Mouse (Mus musculus) embryonic facial prominence, embryonic 15.5 days (tissue): ENCODE data around the gene Poc1b. TPM values are rescaled to one million over a fixed set of nuclear protein-coding genes. Genes with fewer than 3 reads are reported as not detected.
A peak's percentile ranks its signal among the peaks of the same experiment; 100 is the strongest.

Source experiments
- ATAC-seq: fragments of 200-750 bp; cut with Nextera tagmentation; 2 replicates; pipeline ENCODE4 v1.8.0; 2017; ENCODE audit warnings: low read depth, moderate TSS enrichment; ENCODE audit not compliant: insufficient number of reproducible peaks, low FRiP score, low TSS enrichment
- H3K27ac ChIP-seq: fragments of 300-500 bp; sonication (generic); replicated peaks from 2 replicates; pipeline ENCODE4 v1.5.1; 2015; ENCODE audit warnings: mild to moderate bottlenecking, inconsistent platforms
- H3K27me3 ChIP-seq: fragments of 300-500 bp; sonication (generic); 2 replicates; pipeline ENCODE4 v1.6.1; 2015; ENCODE audit warnings: inconsistent platforms
- H3K36me3 ChIP-seq: fragments of 300-500 bp; sonication (generic); 2 replicates; pipeline ENCODE4 v1.6.1; 2015; ENCODE audit warnings: mild to moderate bottlenecking, inconsistent platforms
- H3K4me1 ChIP-seq: fragments of 300-500 bp; sonication (generic); 2 replicates; pipeline ENCODE4 v1.6.1; 2015; ENCODE audit warnings: inconsistent platforms
- H3K4me2 ChIP-seq: fragments of 300-500 bp; sonication (generic); replicated peaks from 2 replicates; pipeline ENCODE4 v1.6.1; 2015; ENCODE audit warnings: mild to moderate bottlenecking, inconsistent platforms
- H3K4me3 ChIP-seq: fragments of 300-500 bp; sonication (generic); replicated peaks from 2 replicates; pipeline ENCODE4 v1.5.1; 2015; ENCODE audit warnings: mild to moderate bottlenecking, inconsistent platforms
- H3K9ac ChIP-seq: fragments of 300-500 bp; sonication (generic); 2 replicates; pipeline ENCODE4 v1.6.1; 2015; ENCODE audit warnings: inconsistent platforms
- H3K9me3 ChIP-seq: fragments of 300-500 bp; sonication (generic); replicated peaks from 2 replicates; pipeline ENCODE4 v1.6.1; 2016; ENCODE audit warnings: inconsistent platforms
- WGBS: fragments of 180-500 bp; shearing (Covaris S2); methylation state at CpG from one replicate; pipeline ENCODE4 v1.1.7; 2015; 5-methylcytosine and 5-hydroxymethylcytosine counted together
- polyA plus RNA-seq: library from polyadenylated mRNA; unstranded; fragments of >200 nt; fragmentation: Nextera tagmentation; extraction: Ambion mirVana; gene quantifications from 2 replicates; pipeline ENCODE4 v1.2.1, GENCODE M21; 2015

Poc1b gene
- polyA plus RNA-seq: 16.9 and 20.5 TPM in 2 replicates

- Histone ChIP-seq H3K4me1 (peaks cover 17% of the 10 kb centered on the region), H3K4me2 (peak within 1 kb of the TSS; percentile 95), H3K9ac (peak within 1 kb of the TSS; percentile 78), H3K27ac (peak within 1 kb of the TSS; percentile 90), H3K36me3 (peaks cover 13% of the 10 kb centered on the region), H3K27me3 (no peaks in the 10 kb centered on the region), H3K4me3 (peak within 1 kb of the TSS; percentile 96), H3K9me3 (no peaks in the 10 kb centered on the region)
- under 1% methylated on average over 105 of the region's 106 CpGs for whole genome bisulfite sequencing
- peak; percentile 93 for ATAC-seq
These were observed at the start of gene Poc1b for GRCm38 (mm10) chr10:99106703-99107631. Poc1b (plus strand) TSS chr10:99107036.

- Histone ChIP-seq H3K27me3 (no peaks in the 10 kb centered on the region), H3K9me3 (no peaks in the 10 kb centered on the region), H3K36me3 (no peaks in the 10 kb centered on the region), H3K9ac (no peak overlapping the region), H3K4me3 (no peak overlapping the region), H3K4me2 (no peak overlapping the region), H3K27ac (no peak overlapping the region), H3K4me1 (no peaks in the 10 kb centered on the region)
- no peak for ATAC-seq
- 90% methylated on average over 7 of the region's 7 CpGs for WGBS
These were observed 46.2 kb upstream of the Poc1b start for GRCm38 (mm10) chr10:99060588-99060987.

DNA sequence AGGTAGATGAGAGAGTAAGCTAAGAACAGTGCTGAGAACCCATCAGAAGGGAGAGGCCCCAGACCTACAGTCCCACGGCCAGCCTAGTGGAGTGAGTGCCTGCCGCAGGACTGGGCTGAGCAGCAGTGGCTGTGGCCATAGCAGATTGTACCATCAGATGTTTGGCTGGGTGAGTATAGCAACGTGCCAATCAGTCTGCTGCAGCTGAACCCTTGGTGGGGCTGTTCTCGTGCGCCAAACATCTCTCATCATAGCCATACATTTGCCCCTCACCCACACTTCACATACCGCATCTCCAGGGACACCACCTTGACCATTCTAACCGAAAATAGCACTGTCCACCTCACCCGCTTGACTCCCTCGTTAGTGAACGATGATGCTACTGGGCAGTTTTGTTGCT is 45.4 kb upstream of the Poc1b start:
- no peak for ATAC-seq

DNA sequence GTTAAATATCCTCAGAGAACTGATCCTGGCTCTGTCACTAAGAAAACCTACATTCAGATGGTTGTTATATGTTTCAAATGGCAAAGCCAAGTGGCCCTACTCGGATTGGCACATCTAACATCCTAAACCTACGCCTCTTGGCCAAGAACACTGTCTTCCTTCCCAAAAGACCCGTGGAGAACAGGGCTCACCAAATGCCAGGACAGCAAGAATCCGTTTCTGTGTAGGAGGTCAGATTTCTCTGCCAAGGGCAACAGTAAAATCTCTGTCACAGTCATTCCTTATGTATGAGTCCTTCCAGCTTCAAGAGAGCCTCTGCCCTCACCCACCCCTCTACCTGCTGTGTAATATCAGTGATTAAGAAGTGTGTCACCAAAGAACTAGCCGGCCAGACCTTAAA is 44.3 kb upstream of the Poc1b start:
- H3K9ac ChIP-seq: no peak overlapping the region
- H3K4me1 ChIP-seq: no peaks in the 10 kb centered on the region
- H3K36me3 ChIP-seq: no peaks in the 10 kb centered on the region
- H3K4me2 ChIP-seq: no peak overlapping the region
- ATAC-seq: no peak
- no peak overlapping the region for H3K4me3 ChIP-seq
- no peaks in the 10 kb centered on the region for H3K9me3 ChIP-seq
- no peak overlapping the region for H3K27ac ChIP-seq
- WGBS: 74% methylated on average over 5 of the region's 5 CpGs
- no peaks in the 10 kb centered on the region for H3K27me3 ChIP-seq

More for the DNA sequence above, 45.4 kb upstream of the Poc1b start:
- Histone ChIP-seq H3K4me2 (no peak overlapping the region), H3K4me1 (no peaks in the 10 kb centered on the region), H3K9me3 (no peaks in the 10 kb centered on the region), H3K27ac (no peak overlapping the region), H3K4me3 (no peak overlapping the region), H3K27me3 (no peaks in the 10 kb centered on the region), H3K36me3 (no peaks in the 10 kb centered on the region), H3K9ac (no peak overlapping the region)
- 87% methylated on average over 10 of the region's 10 CpGs for WGBS

DNA sequence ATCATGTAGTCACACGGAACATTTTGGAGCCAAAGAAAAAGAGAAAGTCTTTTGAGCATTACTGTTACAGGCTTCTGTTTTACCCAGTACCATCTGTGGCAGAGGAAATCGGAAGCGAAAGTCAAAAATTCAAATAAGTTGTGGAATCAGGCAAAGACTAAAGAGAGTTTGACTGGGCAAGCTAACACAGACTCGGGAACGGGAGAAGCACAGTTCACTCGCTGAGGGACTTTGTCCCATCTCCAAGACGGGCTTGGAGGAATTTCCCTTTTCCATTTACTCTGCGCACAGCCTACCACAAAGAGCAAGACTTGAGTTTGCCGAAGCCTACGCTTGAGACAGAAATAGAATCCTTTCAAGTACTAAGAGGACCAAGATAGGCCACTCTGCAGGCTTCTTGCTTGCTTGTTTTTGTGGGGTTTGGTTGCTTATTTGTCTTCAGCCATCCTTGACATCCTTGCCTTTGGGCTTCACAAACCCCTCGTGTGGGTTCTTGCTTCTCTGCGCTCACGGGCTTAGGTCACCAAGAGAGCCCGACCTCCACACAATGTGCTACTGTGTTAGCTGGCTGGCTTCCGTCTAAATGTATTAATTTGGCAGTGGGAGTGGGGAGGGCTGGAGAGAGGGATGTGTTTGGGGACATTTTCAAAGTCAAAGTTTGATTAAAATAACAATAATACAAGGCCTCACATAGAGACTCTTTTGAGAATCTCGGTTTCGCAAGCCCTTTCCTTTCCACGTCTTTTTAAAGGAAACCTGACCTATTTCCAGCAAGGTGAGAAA is 30.5 kb upstream of the Poc1b start:
- H3K4me3 ChIP-seq: no peak overlapping the region
- no peak overlapping the region for H3K4me2 ChIP-seq
- H3K27ac ChIP-seq: no peak overlapping the region
- no peaks in the 10 kb centered on the region for H3K9me3 ChIP-seq
- WGBS: 68% methylated on average over 18 of the region's 18 CpGs
- H3K9ac ChIP-seq: no peak overlapping the region
- H3K36me3 ChIP-seq: no peaks in the 10 kb centered on the region
- no peak for ATAC-seq
- no peaks in the 10 kb centered on the region for H3K27me3 ChIP-seq
- no peaks in the 10 kb centered on the region for H3K4me1 ChIP-seq

DNA sequence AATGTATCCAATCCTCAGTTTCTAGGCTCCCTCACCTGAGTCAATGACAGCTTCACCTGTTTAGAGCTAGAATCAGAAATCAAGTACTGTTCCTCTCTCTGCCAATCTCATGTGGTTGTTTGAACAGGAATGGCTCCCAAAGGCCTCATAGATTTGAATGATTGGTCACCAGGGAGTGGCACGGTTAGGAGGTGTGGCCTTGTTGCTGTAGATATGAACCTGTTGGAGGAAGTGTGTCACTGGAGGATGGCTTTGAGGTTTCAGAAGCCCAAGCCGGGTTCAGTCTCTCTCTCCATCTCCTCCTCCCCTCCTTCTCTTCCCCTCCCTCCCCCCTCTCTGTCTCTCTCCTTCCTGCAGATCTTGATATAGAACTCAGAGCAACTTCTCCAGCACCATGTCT is 28.2 kb upstream of the Poc1b start:
- no peak overlapping the region for H3K9ac ChIP-seq
- no peak overlapping the region for H3K4me2 ChIP-seq
- no peak overlapping the region for H3K4me3 ChIP-seq
- no peak overlapping the region for H3K27ac ChIP-seq
- ATAC-seq: no peak
- no peaks in the 10 kb centered on the region for H3K27me3 ChIP-seq
- no peaks in the 10 kb centered on the region for H3K36me3 ChIP-seq
- WGBS: 87% methylated on average over 2 of the region's 2 CpGs
- H3K9me3 ChIP-seq: no peaks in the 10 kb centered on the region
- no peaks in the 10 kb centered on the region for H3K4me1 ChIP-seq

- no peak overlapping the region for H3K4me3 ChIP-seq
- H3K4me2 ChIP-seq: no peak overlapping the region
- H3K36me3 ChIP-seq: no peaks in the 10 kb centered on the region
- WGBS: 71% methylated on average over 10 of the region's 10 CpGs
- peaks cover 4% of the 10 kb centered on the region; the same call in 1 of the 2 replicates for H3K4me1 ChIP-seq
- H3K27ac ChIP-seq: no peak overlapping the region
- H3K9ac ChIP-seq: no peak overlapping the region
- ATAC-seq: no peak
- H3K27me3 ChIP-seq: 0 out of 2 replicates have a peak, but pooled peaks cover 4% of the 10 kb centered on the region
- no peaks in the 10 kb centered on the region for H3K9me3 ChIP-seq
These were observed 25.3 kb upstream of the Poc1b start for GRCm38 (mm10) chr10:99081569-99081990.

DNA sequence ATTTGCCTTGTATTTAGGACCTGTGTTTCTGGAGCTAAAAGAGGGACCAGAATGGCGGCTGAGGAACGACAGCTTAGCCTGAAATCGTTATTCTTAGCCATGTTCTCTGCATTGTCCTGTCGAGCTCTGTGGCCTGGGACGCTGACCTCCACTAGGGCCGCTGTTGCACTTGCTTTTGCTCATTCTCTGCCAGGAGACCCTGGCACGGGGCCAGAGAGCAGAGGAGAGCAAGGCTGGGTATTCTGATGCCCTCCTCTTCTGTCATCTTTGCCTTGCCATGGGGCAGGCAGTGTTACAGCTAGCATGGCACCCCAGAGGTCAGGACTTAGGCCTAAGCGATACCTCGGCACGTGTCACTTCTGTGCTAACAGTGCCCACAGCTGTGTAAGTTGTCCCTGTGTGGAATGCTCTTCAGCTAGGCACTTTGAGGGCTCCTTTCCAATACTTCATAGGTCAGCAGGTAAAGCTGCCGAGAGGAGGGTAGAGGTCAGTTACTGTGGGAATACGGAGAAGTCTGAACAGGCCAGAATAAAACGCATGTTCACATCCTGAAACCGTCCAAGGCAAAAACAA is 23.3 kb upstream of the Poc1b start:
- Histone ChIP-seq H3K4me3 (no peak overlapping the region), H3K9me3 (no peaks in the 10 kb centered on the region)
- ATAC-seq: no peak

DNA sequence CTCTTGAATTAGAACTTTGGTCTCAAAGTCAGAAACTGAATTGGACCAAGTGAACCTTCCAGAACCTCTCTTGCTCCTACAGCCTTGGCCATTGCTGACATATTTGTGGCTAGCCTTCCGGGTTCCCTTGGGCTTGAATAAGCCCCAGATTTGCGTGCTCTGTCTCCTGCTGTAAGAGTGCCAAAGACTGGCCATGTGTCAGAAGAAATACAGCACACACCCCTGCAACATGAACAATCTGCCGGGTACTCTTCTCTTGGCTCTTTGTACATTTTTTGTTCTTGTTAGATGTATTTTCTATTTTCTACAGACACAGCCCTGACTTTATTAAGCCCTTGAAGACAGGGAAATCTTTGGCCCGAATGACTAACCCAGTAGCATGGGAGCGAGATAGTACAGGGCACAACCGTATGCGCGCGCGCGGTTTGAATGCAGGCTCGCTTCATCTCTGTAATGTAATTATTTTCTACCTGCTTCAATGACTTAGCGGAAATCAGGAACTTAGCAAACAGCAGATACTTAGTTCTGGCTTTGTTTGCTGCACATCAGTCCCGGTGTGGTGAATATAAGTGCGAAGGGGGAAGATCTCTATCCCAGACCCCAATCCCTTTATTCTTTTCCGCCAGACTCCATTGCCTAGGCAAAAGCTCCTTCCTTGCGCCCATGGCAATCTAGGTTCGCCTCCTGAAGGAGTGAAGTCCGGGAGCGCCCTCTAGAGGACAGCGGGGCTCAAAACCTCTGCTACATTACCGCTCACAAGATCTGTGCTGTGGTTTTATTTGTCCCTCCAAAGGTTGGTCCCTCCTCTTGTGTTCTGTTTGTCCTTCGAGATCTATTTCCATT is 22.2 kb upstream of the Poc1b start:
- no peaks in the 10 kb centered on the region for H3K9me3 ChIP-seq
- WGBS: 43% methylated on average over 23 of the region's 23 CpGs

More for the DNA sequence above, 23.3 kb upstream of the Poc1b start:
- Histone ChIP-seq H3K9ac (no peak overlapping the region), H3K4me1 (peaks cover 4% of the 10 kb centered on the region; the same call in 1 of the 2 replicates), H3K27me3 (0 out of 2 replicates have a peak, but pooled peaks cover 4% of the 10 kb centered on the region), H3K4me2 (no peak overlapping the region), H3K36me3 (no peaks in the 10 kb centered on the region), H3K27ac (no peak overlapping the region)
- 85% methylated on average over 14 of the region's 14 CpGs for WGBS

DNA sequence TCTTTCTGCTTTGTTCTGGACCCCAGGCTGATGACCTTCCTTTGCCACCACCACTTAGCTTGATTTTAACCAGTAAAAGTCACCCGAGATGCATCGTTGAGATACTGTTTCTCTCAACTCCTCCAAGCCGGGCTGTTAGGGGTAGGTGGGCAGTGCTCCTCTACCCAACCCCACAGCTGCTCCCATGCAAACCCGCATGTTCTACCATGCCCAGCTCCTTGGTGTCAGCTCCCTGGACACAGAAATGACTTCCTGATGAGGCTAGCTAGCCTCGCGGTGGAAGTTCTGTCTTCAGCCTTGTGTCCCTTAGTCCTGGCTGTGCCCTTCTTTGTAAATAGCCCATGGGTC is 21.6 kb upstream of the Poc1b start:
- H3K4me2 ChIP-seq: no peak overlapping the region
- H3K4me1 ChIP-seq: peaks cover 4% of the 10 kb centered on the region; the same call in 1 of the 2 replicates
- H3K9ac ChIP-seq: no peak overlapping the region
- no peak overlapping the region for H3K4me3 ChIP-seq
- no peak overlapping the region for H3K27ac ChIP-seq
- H3K36me3 ChIP-seq: no peaks in the 10 kb centered on the region
- 0 out of 2 replicates have a peak, but pooled peaks cover 4% of the 10 kb centered on the region for H3K27me3 ChIP-seq
- H3K9me3 ChIP-seq: no peaks in the 10 kb centered on the region
- ATAC-seq: no peak
- WGBS: 58% methylated on average over 6 of the region's 6 CpGs

More for the DNA sequence above, 22.2 kb upstream of the Poc1b start:
- ATAC-seq: 0 out of 2 replicates have a peak, but pooled peaks have one; percentile 65
- 0 out of 2 replicates have a peak, but pooled peaks cover 4% of the 10 kb centered on the region for H3K27me3 ChIP-seq
- H3K4me2 ChIP-seq: 0 out of 2 replicates have a peak overlapping the region, but pooled peaks have one; percentile 2
- H3K36me3 ChIP-seq: no peaks in the 10 kb centered on the region
- no peak overlapping the region for H3K9ac ChIP-seq
- no peak overlapping the region for H3K27ac ChIP-seq
- peaks cover 4% of the 10 kb centered on the region; the same call in 1 of the 2 replicates for H3K4me1 ChIP-seq
- no peak overlapping the region for H3K4me3 ChIP-seq
